Mouse (Mus musculus) neural tube, embryonic 14.5 days (tissue): ENCODE measurements around the gene Dhodh. TPM values are rescaled to one million over a fixed set of nuclear protein-coding genes. Genes with fewer than 3 reads are reported as not detected.

Experiments
- ATAC-seq: fragments of 200-750 bp; cut with Nextera tagmentation; 2 replicates; pipeline ENCODE4 v1.8.0; 2017; ENCODE audit warnings: low read depth, mild to moderate bottlenecking, moderate TSS enrichment, moderate library complexity
- H3K27ac ChIP-seq: fragments of 300-500 bp; sonication (generic); 2 replicates; pipeline ENCODE4 v1.5.1; 2014; ENCODE audit warnings: low read depth, mild to moderate bottlenecking, control low read depth, low read length, moderate library complexity, mixed read lengths
- H3K27me3 ChIP-seq: fragments of 300-500 bp; sonication (generic); 2 replicates; pipeline ENCODE4 v1.6.1; 2014; ENCODE audit warnings: low read length; ENCODE audit not compliant: control insufficient read depth, insufficient read depth
- H3K36me3 ChIP-seq: fragments of 300-500 bp; sonication (generic); 2 replicates; pipeline ENCODE4 v1.6.1; 2014; ENCODE audit warnings: low read length, mixed read lengths; ENCODE audit not compliant: control insufficient read depth, insufficient read depth
- H3K4me1 ChIP-seq: fragments of 300-500 bp; sonication (generic); 2 replicates; pipeline ENCODE4 v1.6.1; 2014; ENCODE audit warnings: low read length; ENCODE audit not compliant: control insufficient read depth, insufficient read depth
- H3K4me2 ChIP-seq: fragments of 300-500 bp; sonication (generic); 2 replicates; pipeline ENCODE4 v1.6.1; 2014; ENCODE audit warnings: mild to moderate bottlenecking, low read depth, low read length, control low read depth
- H3K4me3 ChIP-seq: fragments of 300-500 bp; sonication (generic); 2 replicates; pipeline ENCODE4 v1.5.1; 2014; ENCODE audit warnings: low read depth, low read length, control low read depth, mixed read lengths
- H3K9ac ChIP-seq: fragments of 300-500 bp; sonication (generic); replicated peaks from 2 replicates; pipeline ENCODE4 v1.6.1; 2014; ENCODE audit warnings: low read depth, mild to moderate bottlenecking, control low read depth, low read length, mixed read lengths
- H3K9me3 ChIP-seq: fragments of 300-500 bp; sonication (generic); 2 replicates; pipeline ENCODE4 v1.6.1; 2016; ENCODE audit warnings: low read length; ENCODE audit not compliant: control insufficient read depth
- WGBS: fragments of 180-500 bp; shearing (Covaris S2); extraction: QIAGEN DNeasy Blood & Tissue Kit; methylation state at CpG from one replicate; pipeline ENCODE4 v1.1.7; 2014; 5-methylcytosine and 5-hydroxymethylcytosine counted together
- polyA plus RNA-seq: library from polyadenylated mRNA; unstranded; fragments of >200 nt; fragmentation: Nextera tagmentation; extraction: Ambion mirVana; gene quantifications from 2 replicates; pipeline ENCODE4 v1.2.1, GENCODE M21; 2014

Gene Dhodh
- 32.8 and 33.2 TPM in 2 replicates for polyA plus RNA-seq

- Histone ChIP-seq H3K9ac (peak within 1 kb of the TSS; percentile 50), H3K36me3 (peaks cover 3% of the 10 kb centered on the region; the same call in 1 of the 2 replicates), H3K4me2 (peak within 1 kb of the TSS; percentile 75), H3K27me3 (no peaks in the 10 kb centered on the region), H3K4me1 (peaks cover 9% of the 10 kb centered on the region), H3K27ac (peak within 1 kb of the TSS; percentile 89), H3K9me3 (no peaks in the 10 kb centered on the region), H3K4me3 (peak within 1 kb of the TSS; percentile 53)
- ATAC-seq, result peak; percentile 99
- WGBS, result under 1% methylated on average over 42 of the region's 42 CpGs
These were observed at the start of gene Dhodh for GRCm38 (mm10) chr8:109608271-109609152. Gene Dhodh, minus strand, starts transcription at chr8:109608673.

GRCm38 (mm10) chr8:109656860-109657259 lies 48.4 kb upstream of the Dhodh start:
- H3K27ac ChIP-seq, result no peak overlapping the region
- H3K27me3 ChIP-seq, result no peaks in the 10 kb centered on the region
- H3K9me3 ChIP-seq, result no peaks in the 10 kb centered on the region
- no peak for ATAC-seq
- H3K4me2 ChIP-seq, result no peak overlapping the region
- H3K9ac ChIP-seq, result no peak overlapping the region
- H3K36me3 ChIP-seq, result no peaks in the 10 kb centered on the region
- 89% methylated on average over 3 of the region's 3 CpGs for WGBS
- H3K4me3 ChIP-seq, result no peak overlapping the region
- H3K4me1 ChIP-seq, result no peaks in the 10 kb centered on the region

GRCm38 (mm10) chr8:109650801-109651200 lies 42.3 kb upstream of the Dhodh start:
- WGBS, result 72% methylated on average over 10 of the region's 10 CpGs
- Histone ChIP-seq H3K4me2 (no peak overlapping the region), H3K4me1 (no peaks in the 10 kb centered on the region), H3K36me3 (no peaks in the 10 kb centered on the region), H3K4me3 (no peak overlapping the region), H3K27ac (no peak overlapping the region), H3K27me3 (no peaks in the 10 kb centered on the region), H3K9me3 (no peaks in the 10 kb centered on the region), H3K9ac (no peak overlapping the region)
- no peak for ATAC-seq

GRCm38 (mm10) chr8:109648469-109648868 lies 40.0 kb upstream of the Dhodh start:
- no peaks in the 10 kb centered on the region for H3K9me3 ChIP-seq
- 71% methylated on average over 7 of the region's 7 CpGs for WGBS
- H3K4me3 ChIP-seq, result no peak overlapping the region
- no peak overlapping the region for H3K4me2 ChIP-seq
- no peaks in the 10 kb centered on the region for H3K27me3 ChIP-seq
- no peaks in the 10 kb centered on the region for H3K4me1 ChIP-seq
- no peak overlapping the region for H3K9ac ChIP-seq
- no peak for ATAC-seq
- H3K36me3 ChIP-seq, result no peaks in the 10 kb centered on the region
- H3K27ac ChIP-seq, result no peak overlapping the region

- Histone ChIP-seq H3K36me3 (no peaks in the 10 kb centered on the region), H3K27me3 (no peaks in the 10 kb centered on the region), H3K4me2 (no peak overlapping the region), H3K27ac (no peak overlapping the region), H3K4me3 (no peak overlapping the region), H3K9me3 (no peaks in the 10 kb centered on the region), H3K4me1 (no peaks in the 10 kb centered on the region), H3K9ac (no peak overlapping the region)
- ATAC-seq, result no peak
- WGBS, result 78% methylated on average over 11 of the region's 11 CpGs
These were observed 38.9 kb upstream of the Dhodh start for GRCm38 (mm10) chr8:109647331-109647730.

- 86% methylated on average over 5 of the region's 5 CpGs for WGBS
- H3K9me3 ChIP-seq, result no peaks in the 10 kb centered on the region
- H3K27ac ChIP-seq, result no peak overlapping the region
- no peak overlapping the region for H3K4me3 ChIP-seq
- ATAC-seq, result no peak
- H3K4me2 ChIP-seq, result no peak overlapping the region
- no peak overlapping the region for H3K9ac ChIP-seq
- H3K4me1 ChIP-seq, result no peaks in the 10 kb centered on the region
- no peaks in the 10 kb centered on the region for H3K27me3 ChIP-seq
- H3K36me3 ChIP-seq, result no peaks in the 10 kb centered on the region
These were observed 32.8 kb upstream of the Dhodh start for GRCm38 (mm10) chr8:109641236-109641635.

GRCm38 (mm10) chr8:109640410-109640809 lies 31.9 kb upstream of the Dhodh start:
- Histone ChIP-seq H3K4me3 (no peak overlapping the region), H3K27ac (no peak overlapping the region), H3K4me1 (no peaks in the 10 kb centered on the region), H3K27me3 (no peaks in the 10 kb centered on the region), H3K9me3 (no peaks in the 10 kb centered on the region), H3K36me3 (no peaks in the 10 kb centered on the region), H3K4me2 (no peak overlapping the region), H3K9ac (no peak overlapping the region)
- ATAC-seq, result no peak
- 63% methylated on average over 7 of the region's 7 CpGs for WGBS

GRCm38 (mm10) chr8:109638851-109639250 lies 30.4 kb upstream of the Dhodh start:
- Histone ChIP-seq H3K27me3 (no peaks in the 10 kb centered on the region), H3K9ac (no peak overlapping the region), H3K9me3 (no peaks in the 10 kb centered on the region), H3K4me2 (no peak overlapping the region), H3K4me1 (no peaks in the 10 kb centered on the region), H3K36me3 (no peaks in the 10 kb centered on the region), H3K4me3 (no peak overlapping the region), H3K27ac (no peak overlapping the region)
- ATAC-seq, result no peak
- whole genome bisulfite sequencing, result 57% methylated on average over 5 of the region's 5 CpGs

GRCm38 (mm10) chr8:109635146-109635545 lies 26.7 kb upstream of the Dhodh start:
- no peaks in the 10 kb centered on the region for H3K27me3 ChIP-seq
- no peak for ATAC-seq
- H3K36me3 ChIP-seq, result no peaks in the 10 kb centered on the region
- H3K9me3 ChIP-seq, result no peaks in the 10 kb centered on the region
- WGBS, result 93% methylated on average over 8 of the region's 8 CpGs
- H3K9ac ChIP-seq, result no peak overlapping the region
- no peak overlapping the region for H3K4me3 ChIP-seq
- no peak overlapping the region for H3K27ac ChIP-seq
- H3K4me2 ChIP-seq, result no peak overlapping the region
- H3K4me1 ChIP-seq, result no peaks in the 10 kb centered on the region
